Mouse (Mus musculus) mesoderm, embryonic 11.5 days (tissue): Measurements from ENCODE around the gene Gkn2.

ENCODE experiments used
- DNase-seq: peaks from one replicate; pipeline ENCODE4 v3.0.0-alpha.2; 2012; ENCODE audit warnings: low read depth, low spot score

Gkn2 gene

GRCm38 (mm10) chr6:87399886-87400566 lies 26.9 kb downstream of the Gkn2 start:
- DNase-seq, result no peak

DNA sequence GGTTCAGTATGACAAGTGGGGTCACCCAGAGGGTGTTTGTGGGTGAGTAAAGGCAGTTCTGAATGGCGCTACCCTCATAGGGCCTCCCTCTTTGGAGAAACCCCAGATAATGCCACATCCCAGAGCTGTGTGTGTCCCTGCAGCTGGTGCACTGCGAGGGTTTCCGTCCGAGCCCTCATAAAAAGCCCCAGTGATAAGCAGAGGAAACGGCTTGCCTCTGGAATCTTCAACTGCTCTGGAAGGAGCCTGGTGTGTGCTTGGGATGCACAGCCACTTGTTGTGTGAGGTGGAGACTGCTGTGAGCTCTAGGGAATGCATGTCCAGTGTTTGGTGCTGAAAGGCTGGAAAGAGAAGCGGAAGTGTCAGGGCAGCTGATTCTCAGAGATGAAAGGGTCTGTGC lies 28.3 kb downstream of the Gkn2 start:
- DNase-seq, result no peak

- no peak for DNase-seq
These were observed 38.9 kb downstream of the Gkn2 start for GRCm38 (mm10) chr6:87412011-87412410.

DNA sequence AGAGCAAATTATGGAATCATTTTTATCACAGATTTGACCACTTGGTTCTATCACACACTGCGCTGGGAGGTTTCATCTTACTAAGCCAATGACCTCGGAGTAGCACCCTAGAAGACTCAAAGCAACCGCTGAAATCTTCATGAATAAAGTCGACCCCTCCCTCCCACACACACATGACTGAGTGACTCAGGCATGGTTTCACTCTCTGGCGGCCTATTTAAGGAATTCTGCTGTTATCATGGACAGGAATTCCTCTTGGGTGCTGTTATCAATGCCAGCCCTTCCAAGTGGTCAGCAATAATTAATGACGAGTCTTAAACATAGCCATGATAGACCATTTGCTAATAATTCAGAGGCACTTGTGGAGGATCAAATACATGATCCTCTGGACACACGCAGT lies 49.1 kb downstream of the Gkn2 start:
- DNase-seq, result no peak

DNA sequence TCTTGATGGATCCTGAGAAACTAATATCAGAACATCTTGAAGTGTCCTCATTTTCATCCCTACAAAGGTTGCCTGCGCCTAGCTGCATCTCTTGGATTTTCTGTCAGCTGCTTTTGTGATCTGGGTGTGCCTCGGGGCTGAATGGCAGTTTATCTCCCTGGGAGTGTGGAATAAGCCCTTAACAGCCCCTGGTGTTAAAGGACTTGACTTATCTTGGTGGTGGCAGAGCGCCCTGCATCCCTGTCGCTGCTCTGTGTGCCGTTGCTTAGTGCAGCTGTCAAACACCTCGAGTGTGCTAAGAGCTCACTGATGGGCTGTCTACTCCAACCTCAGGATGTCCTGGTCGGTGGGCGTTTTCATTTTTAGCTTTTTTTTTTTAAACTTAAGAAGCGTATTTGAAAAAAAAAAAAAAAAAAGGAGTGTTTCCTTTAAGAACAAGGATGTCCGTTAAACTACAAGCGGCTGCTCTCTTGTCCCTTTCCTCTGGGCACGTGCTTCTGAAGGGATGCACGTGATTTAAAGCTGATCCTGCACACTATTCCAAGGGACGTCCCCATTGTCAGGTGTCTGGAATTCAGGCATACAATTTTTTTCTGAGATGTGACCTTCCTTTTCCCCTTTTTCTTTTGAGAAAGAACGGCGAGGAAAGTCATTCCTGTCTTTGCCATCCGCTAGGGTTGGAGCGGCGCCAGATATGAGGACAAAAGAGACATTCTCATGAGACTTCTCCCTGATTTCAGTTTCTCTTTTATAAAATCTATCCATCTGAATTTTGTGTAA lies 51.1 kb downstream of the Gkn2 start:
- no peak for DNase-seq

DNA sequence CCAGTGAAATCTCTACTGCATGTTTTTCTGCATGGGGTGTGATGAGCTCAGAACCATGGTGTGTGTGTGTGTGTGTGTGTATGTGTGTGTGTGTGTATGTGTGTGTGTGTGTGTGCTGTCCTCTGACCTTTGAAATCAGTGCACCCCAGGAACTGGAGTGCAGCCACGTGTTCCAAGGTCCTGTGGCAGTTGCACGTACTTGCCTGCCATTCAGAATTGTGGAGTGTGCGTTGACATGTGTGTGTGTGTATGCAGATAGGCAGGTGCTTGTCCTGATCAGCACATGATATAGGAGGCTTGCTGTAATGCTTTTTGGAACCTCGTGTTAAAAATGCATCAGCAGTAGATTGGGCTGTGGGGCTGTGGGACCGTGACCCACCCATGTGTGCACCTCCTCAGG lies 53.8 kb downstream of the Gkn2 start:
- no peak for DNase-seq

DNA sequence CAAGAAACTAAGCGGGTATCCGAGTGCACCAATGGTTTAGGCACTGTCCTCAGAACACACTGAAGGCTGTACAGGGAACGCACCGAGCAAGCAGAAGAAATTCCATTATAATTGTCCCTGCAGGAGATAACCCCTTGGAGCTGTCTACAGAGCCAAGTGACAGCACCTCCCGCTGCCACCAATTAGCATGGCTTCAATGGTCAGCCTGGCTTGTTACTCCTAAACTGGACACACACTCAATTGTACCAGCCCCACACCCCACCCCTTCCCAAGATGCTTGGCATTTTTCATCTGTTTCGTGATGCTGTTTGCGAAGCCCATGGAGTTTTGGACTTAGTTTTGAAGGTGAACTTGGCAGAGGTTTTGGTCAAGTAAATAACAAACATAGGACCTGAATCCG lies 54.5 kb downstream of the Gkn2 start:
- DNase-seq, result no peak

DNA sequence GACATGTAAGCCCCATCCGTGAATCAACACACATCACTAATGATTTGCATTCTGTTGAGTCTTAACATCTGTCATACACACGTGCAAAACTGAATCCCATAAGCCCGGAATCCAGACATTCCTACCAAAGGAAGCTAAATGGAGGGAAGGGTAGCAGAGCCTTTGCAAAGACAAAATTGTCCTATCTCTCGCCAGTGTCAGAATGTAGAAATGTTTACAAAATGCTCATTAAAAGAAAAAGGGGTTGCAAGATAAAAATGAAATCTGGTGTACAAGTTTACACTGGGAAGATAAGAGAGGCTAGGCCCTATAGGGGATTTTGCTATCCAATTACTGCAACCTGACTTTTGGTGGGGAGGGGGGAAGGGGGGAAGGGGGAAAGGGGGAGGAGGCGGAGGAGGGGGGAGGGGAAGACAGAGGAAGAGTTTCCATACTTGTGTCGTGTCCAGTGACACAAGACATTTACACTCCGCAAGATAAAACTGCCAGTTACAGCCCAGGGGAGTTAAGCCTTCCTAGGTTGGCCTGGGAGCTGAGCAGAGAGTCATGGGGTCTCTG lies 55.4 kb downstream of the Gkn2 start, which contains the start of gene Bmp10:
TSS of gene Bmp10 (plus strand) at position 508 of the 558 bp plus-strand sequence.
- no peak for DNase-seq
